ENCODE assay signal across 10 mouse cellular contexts in genomic region chr16:33469973-33470372, GRCm38 (mm10).
"Had no signal": no experiment of that assay in that cellular context is flagged by ENCODE, and none has a peak within 500 bp of the region (broad histone marks: within the 10 kb centered on the region; RNA-seq: fewer than 3 reads in every experiment).

No protein-coding gene starts in this region.

- H3K4me3 ChIP-seq: liver, embryonic 13.5 days; midbrain, embryonic 13.5 days had no signal

- ATAC-seq: liver, postnatal 0 days; midbrain, embryonic 13.5 days had no signal

- DNase-seq: kidney, adult 11 months; kidney, postnatal 10 days; liver; liver, embryonic 13.5 days; liver, postnatal 0 days; right cerebral cortex, adult 18-20 months; right cerebral cortex, postnatal 25 days; thymus, postnatal 4 days had no signal

- H3K9ac ChIP-seq: liver, embryonic 13.5 days; liver, postnatal 0 days; midbrain, embryonic 13.5 days had no signal

- H3K27me3 ChIP-seq: liver, embryonic 13.5 days; midbrain, embryonic 13.5 days had no signal

- H3K4me2 ChIP-seq: liver, embryonic 13.5 days; midbrain, embryonic 13.5 days had no signal

- H3K27ac ChIP-seq: liver, embryonic 13.5 days; midbrain, embryonic 13.5 days; stomach, postnatal 0 days had no signal

- H3K9me3 ChIP-seq: liver, embryonic 13.5 days; midbrain, embryonic 13.5 days had no signal
